Mouse (Mus musculus) left cerebral cortex, postnatal 14 days (tissue): ENCODE measurements at regions not wholly inside any gene's neighbourhood (a gene's known extent, or its start where the extent isn't known, plus 50 kb on each side); places are given as distances from the start of the nearest gene placed in this dataset.

Experiments used
- DNase-seq, 2 experiments: peaks; one replicate each; pipeline ENCODE4 v3.0.0; 2021 to 2022; ENCODE audit warnings: low spot score in 2 of 2, mixed read lengths in 1 of 2
- intact Hi-C: fragments of 180-260 bp; cut with DNase I; formaldehyde crosslinking; loops from one replicate; pipeline ENCODE4 v1.15.1; 2025

DNA sequence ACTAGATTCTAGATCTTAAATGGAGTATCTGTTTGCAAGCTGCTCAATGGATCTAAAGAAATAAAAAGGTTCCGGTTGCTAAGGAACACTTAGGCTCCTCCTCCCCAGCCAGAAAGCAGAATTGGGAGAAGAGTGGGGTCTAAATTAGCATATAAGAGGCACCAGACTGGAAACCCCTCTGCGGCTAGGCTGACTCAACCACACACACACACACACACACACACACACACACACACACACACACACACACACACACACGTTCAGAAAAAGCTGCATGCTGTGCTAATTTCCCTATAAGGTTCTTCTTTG lies 83.6 kb upstream of the Ptprk start:
- intact Hi-C loops = no loop called here
- DNase-seq = peak; percentile 3 to 7

DNA sequence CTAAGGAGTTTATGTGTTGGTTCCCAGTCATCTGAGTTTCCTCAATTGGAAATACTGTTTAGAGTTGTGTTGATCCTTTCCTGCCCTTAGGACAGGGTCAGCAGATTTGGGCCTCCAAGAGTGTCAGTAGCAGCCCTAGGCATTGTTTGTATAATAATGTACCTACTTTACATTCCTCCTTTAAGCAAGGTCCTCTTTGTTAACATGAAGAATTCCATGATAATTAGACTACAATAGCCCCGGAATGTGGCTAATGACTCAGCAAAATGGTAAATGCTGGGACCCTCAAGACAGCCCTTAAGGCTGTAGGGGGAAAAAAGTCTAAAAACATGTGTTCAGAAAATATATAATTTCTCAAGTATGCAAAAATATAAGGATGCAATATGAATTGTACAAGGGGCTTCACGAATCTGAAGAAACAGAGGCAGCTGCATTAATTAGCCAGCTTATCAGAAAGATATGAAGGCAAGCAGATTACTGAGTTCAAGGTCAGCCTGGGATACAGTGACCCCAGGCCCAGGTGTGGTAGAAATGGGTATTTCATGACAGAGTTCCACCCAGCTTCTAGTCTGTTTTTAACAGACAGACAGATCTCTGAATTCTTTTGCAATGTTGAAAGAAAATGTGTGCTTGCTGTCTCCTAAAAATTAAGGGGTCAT lies 80.1 kb upstream of the Ptprk start:
- intact Hi-C loops = no loop called here
- no peak for DNase-seq

DNA sequence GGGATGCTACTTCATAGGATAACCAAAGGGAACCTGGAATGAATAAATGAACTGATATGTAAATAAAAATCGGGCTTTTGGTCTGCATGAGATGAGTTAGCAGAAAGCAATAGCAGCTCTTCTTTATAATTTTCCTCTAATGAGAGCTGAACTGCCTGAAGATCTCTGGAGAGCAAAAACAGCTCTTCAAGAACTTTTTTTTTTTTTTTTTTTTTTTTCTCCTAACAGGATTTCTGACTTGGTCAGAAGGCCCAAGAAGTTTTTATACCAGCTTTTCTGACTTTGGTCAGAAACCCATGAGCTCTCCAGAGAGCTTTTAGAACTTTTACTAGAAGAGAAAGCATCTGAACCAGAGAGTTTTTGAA lies 79.6 kb upstream of the Ptprk start:
- intact Hi-C loops = no loop called here
- DNase-seq = no peak

DNA sequence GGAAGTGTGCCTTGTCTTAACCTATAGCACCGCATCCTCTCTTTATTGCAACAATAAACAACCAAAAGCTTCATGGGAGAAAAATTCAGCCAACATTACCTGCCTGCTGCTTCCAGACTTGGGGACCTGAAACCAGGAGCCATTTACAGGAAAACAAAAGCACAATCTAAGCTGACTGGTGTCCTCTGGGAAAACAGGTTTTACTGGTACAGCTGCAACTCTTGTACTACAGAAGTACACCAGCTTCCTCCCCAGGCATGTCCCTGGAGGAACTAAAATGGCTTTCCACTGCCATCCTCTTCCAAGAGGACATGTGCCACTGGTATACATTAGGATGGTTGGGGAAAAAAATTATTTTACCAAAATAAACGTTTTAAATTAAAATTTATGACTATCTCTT lies 63.9 kb upstream of the Ptprk start:
- DNase-seq = no peak
- intact Hi-C loops = no loop called here

DNA sequence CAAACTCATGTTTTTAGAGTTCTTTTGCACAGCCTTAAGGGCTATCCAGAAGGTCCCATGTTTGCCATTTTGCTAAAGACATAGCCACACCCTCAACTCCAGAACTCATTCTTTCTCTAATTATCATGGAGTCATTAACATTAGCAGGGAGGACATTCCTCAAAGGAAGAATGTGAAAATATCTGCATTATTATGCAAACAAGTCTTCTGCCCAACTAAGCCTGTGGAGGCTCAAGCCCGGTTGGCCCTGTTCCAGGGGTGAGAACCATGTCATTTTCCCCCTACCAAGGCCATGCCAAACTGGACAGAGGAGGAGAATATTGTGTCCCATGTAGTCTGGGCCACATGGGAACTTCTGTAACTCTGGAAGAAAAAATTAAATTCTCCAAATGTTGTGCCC lies 62.5 kb upstream of the Ptprk start:
- intact Hi-C loops = no loop called here
- no peak for DNase-seq

DNA sequence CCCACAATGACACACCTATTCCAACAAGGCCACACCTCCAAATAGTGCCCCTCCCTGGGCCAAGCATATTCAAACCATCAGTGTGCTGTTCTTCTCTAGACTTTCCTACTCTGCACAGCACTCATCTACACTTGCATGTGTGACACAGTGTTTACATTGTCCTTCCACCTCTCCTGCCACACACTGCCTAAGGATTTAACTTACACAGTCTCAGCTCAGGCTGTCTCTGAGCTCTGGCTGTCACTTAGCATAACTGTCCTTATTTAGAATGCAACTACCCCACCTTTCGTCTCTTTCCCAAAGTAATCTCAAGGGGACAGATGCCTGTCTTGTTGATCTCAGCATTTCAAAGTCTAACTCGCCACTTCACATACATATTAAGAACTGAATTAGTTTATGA lies 61.2 kb upstream of the Ptprk start:
- DNase-seq = no peak
- intact Hi-C loops = no loop called here

DNA sequence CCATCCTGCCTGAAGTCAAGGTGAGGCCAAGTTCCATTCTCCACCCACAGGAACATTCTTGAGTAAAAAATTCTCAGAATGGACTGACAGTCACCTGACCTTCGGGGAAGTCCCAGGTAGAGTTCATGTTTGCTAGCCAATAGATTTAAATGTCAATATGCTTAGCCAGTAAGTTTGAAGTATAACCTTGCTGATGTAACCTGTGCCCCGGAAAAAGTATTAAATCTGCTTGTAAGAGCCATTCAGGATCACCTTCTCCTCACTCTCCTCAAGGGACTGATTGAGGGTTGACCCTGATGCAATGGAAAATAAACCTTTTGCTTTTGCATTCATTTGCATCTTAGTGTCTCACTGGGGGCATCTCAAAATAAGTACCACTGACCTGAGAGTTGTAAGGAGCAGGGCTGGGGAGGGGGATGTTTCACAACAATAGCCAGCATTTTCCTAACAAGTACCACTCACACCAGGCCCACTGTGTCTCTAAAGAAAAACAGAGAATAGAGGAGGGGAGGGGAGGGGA lies 60.3 kb upstream of the Ptprk start:
- no peak for DNase-seq

More for the DNA sequence above, 60.3 kb upstream of the Ptprk start:
- intact Hi-C loops = no loop called here
